Mouse (Mus musculus) gastrocnemius, postnatal 25 days (tissue): ENCODE data around the gene Sell. TPM values are rescaled to one million over a fixed set of nuclear protein-coding genes. Genes with fewer than 3 reads are reported as not detected.
"Not testable (repeated sequence)": the region's sequence is repeated elsewhere in the genome, so short reads cannot be mapped to it uniquely, and the experiment has no call there.

Experiments used
- DNase-seq: peaks from one replicate; pipeline ENCODE4 v3.0.0; 2022
- long read RNA-seq, 2 experiments: library from polyadenylated mRNA; stranded (forward); transcript quantifications; one replicate each; pipeline ENCODE4 v2.0.0; 2021
- total RNA-seq, 2 experiments: library from RNA; stranded (reverse); gene quantifications; 1 replicate in 1 of 2; 2 replicates in 1 of 2; pipeline ENCODE4 v1.2.3; 2021

The Sell gene
- total RNA-seq, result under 1 TPM; 0.08 to 0.15 TPM
- long read RNA-seq, experiment 1, partial matches to known transcripts, result 0 of 1 reads
- long read RNA-seq, experiment 1, other reads (novel, unspliced or antisense), result 1 of 1 reads
- long read RNA-seq, experiment 2, result 0 reads

- DNase-seq, result peak; percentile 8
Observed at GRCm38 (mm10) chr1:164061925-164062324, at the start of gene Sell. Sell (plus strand) TSS chr1:164061982.

GRCm38 (mm10) chr1:164014616-164015015 is 47.2 kb upstream of the Sell start:
- no peak for DNase-seq

GRCm38 (mm10) chr1:164018221-164018896 is 43.4 kb upstream of the Sell start:
- DNase-seq, result no peak

GRCm38 (mm10) chr1:164019789-164020188 is 42.0 kb upstream of the Sell start:
- no peak for DNase-seq

GRCm38 (mm10) chr1:164020746-164021145 is 41.0 kb upstream of the Sell start:
- DNase-seq, result not testable (repeated sequence)

- DNase-seq, result not testable (repeated sequence)
Observed at GRCm38 (mm10) chr1:164022106-164022505, 39.7 kb upstream of the Sell start.

GRCm38 (mm10) chr1:164025685-164026084 is 36.1 kb upstream of the Sell start:
- DNase-seq, result no peak

GRCm38 (mm10) chr1:164027416-164027815 is 34.4 kb upstream of the Sell start:
- DNase-seq, result no peak

GRCm38 (mm10) chr1:164040385-164041135 is 21.2 kb upstream of the Sell start:
- DNase-seq, result no peak

- DNase-seq, result no peak
Observed at GRCm38 (mm10) chr1:164043549-164043948, 18.2 kb upstream of the Sell start.

GRCm38 (mm10) chr1:164047934-164048333 is 13.8 kb upstream of the Sell start, which contains the start of gene Sele:
Sele (plus strand) TSS chr1:164048234.
- DNase-seq, result no peak

- no peak for DNase-seq
Observed at GRCm38 (mm10) chr1:164053561-164053960, 8.2 kb upstream of the Sell start.

GRCm38 (mm10) chr1:164054800-164055199 is 7.0 kb upstream of the Sell start:
- no peak for DNase-seq

- DNase-seq, result no peak
Observed at GRCm38 (mm10) chr1:164060071-164060470, 1.7 kb upstream of the Sell start.

GRCm38 (mm10) chr1:164061278-164061677 is 504 bp upstream of the Sell start:
- no peak for DNase-seq

GRCm38 (mm10) chr1:164062856-164063255 is 1.1 kb downstream of the Sell start:
- no peak for DNase-seq

- DNase-seq, result no peak
Observed at GRCm38 (mm10) chr1:164063745-164064144, 2.0 kb downstream of the Sell start.

- DNase-seq, result no peak
Observed at GRCm38 (mm10) chr1:164069261-164069660, 7.5 kb downstream of the Sell start.

GRCm38 (mm10) chr1:164070461-164070860 is 8.7 kb downstream of the Sell start:
- DNase-seq, result no peak

GRCm38 (mm10) chr1:164071111-164071510 is 9.3 kb downstream of the Sell start:
- no peak for DNase-seq

- DNase-seq, result no peak
Observed at GRCm38 (mm10) chr1:164072001-164072400, 10.2 kb downstream of the Sell start.

GRCm38 (mm10) chr1:164073091-164073490 is 11.3 kb downstream of the Sell start:
- DNase-seq, result no peak

- DNase-seq, result no peak
Observed at GRCm38 (mm10) chr1:164073803-164074202, 12.0 kb downstream of the Sell start.
